Mouse (Mus musculus): ENCODE data around the gene Bbs5.

Gene Bbs5

GRCm38 (mm10) chr2:69646726-69647490 lies at the start of gene Bbs5:
Gene Bbs5, plus strand, starts transcription at chr2:69647171.
- CTCF ChIA-PET = interaction anchor here (0.6 kb wide), 1 partner anchor 142 kb away, joined by 8 read pairs; the partner anchor contains the start of gene Ccdc173

- CTCF ChIA-PET = interaction anchor here (0.6 kb wide), 1 partner anchor 46 kb away, joined by 3 read pairs; no protein-coding TSS in a partner anchor
These were observed 43.1 kb upstream of the Bbs5 start for GRCm38 (mm10) chr2:69603726-69604393.

- CTCF ChIA-PET = no interaction called here
These were observed 40.4 kb upstream of the Bbs5 start for GRCm38 (mm10) chr2:69606621-69607020.

DNA sequence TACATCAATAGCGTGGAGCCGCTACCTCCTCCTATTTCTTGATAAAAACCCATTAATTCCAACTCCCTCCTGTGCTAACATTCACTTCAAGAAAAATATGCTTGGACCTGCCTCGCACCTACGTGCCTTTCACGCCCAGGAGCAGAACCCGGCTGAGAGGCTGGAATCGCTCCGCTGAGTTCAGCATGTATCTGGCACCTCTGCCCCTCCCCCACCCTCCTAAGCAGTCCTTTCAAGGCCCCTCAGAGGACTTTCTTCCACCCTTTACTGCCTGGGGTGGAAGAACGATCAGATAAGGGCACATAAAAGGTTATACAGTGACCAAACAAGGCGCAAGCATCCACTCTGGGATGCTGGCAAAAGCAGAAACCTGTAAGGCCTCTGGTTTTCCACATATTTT lies 34.7 kb upstream of the Bbs5 start:
- CTCF ChIA-PET = no interaction called here

DNA sequence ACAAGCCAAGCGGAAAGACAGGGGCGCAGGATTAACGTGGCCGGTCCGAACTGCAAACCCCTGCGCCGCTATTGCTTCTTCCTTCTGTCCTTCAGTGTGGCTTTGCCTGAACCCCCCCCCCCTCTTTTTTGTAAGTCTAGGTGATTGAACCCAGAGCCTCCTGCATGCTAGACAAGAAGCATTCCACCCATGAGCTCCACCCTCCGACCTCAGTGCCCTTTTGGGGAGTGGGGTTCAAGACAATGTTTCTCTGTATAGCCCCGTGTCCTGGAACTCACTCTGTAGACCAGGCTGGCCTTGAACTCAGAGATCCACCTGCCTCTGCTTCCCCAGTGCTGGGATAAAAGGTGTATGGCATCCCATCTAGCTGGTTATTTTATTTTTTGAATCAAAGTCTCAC lies 34.3 kb upstream of the Bbs5 start:
- CTCF ChIA-PET = no interaction called here

GRCm38 (mm10) chr2:69613237-69613636 lies 33.7 kb upstream of the Bbs5 start:
- CTCF ChIA-PET = no interaction called here

DNA sequence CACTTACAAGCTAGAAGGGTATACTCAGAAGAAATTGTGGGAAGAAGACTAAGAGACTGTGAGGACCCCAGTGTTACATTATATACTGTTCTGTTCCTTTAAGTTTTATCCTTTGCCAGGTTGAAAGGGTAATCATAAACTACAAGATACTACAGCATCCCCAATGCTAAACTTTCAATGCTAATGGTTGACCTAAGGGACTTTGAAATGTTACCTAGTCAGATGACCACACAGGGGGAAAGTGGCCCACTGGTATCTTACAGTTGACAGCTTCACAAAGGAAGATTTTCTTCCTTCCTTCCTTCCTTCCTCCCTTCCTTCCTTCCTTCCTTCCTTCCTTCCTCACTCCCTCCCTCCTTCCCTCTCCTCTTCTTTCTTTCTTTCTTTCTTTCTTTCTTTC lies 28.6 kb upstream of the Bbs5 start:
- CTCF ChIA-PET = interaction anchor here (0.7 kb wide), 1 partner anchor 1918 kb away, joined by 10 read pairs; no protein-coding TSS in a partner anchor

DNA sequence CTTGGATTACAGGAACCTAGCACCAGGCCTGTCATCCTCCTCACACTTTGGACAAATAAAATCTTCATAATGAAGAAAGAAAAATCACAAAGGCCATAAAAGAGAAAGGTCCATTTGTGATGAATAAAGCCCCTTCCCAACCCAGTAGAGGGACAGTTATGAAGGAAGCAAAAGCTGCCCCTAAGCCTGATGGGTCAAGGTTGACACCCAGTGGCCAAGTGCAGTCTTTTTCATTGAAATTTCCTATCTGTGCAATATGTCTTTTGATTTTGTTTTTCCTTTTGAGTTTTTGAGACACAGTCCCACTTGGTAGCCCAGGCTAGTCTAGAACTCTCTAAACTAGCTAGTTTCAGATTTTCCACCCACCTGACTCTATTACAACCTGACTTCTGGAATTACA lies 27.7 kb upstream of the Bbs5 start:
- CTCF ChIA-PET = no interaction called here

DNA sequence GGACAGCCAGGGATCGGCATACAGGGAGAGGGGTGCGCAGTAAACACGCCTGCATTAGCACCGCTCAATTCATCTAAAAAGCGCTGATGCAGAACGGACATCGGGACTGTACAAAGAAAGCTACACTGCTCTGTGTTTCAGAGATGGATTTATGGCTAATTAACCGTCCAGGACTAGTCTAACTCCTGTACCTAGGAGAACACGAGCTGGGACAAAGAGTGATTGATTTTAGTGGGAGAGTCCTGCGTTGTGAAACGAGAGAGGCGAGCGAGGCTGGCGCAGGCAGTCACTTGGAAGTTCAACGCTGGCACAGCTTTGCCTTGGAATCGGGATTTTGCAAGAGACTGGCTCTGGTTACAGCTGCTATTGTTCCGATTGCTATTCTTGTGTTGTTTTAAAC lies 17.8 kb upstream of the Bbs5 start:
- CTCF ChIA-PET = no interaction called here

- CTCF ChIA-PET = no interaction called here
These were observed 17.1 kb upstream of the Bbs5 start for GRCm38 (mm10) chr2:69629914-69630313.

GRCm38 (mm10) chr2:69630792-69631191 lies 16.2 kb upstream of the Bbs5 start:
- CTCF ChIA-PET = interaction anchor here (0.7 kb wide), 1 partner anchor 31 kb away, joined by 3 read pairs; no protein-coding TSS in a partner anchor

GRCm38 (mm10) chr2:69631449-69631848 lies 15.5 kb upstream of the Bbs5 start:
- CTCF ChIA-PET = no interaction called here

GRCm38 (mm10) chr2:69635064-69635701 lies 11.8 kb upstream of the Bbs5 start:
- CTCF ChIA-PET = interaction anchor here (0.7 kb wide), 1 partner anchor 1925 kb away, joined by 7 read pairs; no protein-coding TSS in a partner anchor

- CTCF ChIA-PET = no interaction called here
These were observed 11.2 kb upstream of the Bbs5 start for GRCm38 (mm10) chr2:69635807-69636206.

- CTCF ChIA-PET = interaction anchor here (0.6 kb wide), 1 partner anchor 91 kb away, joined by 3 read pairs; no protein-coding TSS in a partner anchor
These were observed 9.0 kb upstream of the Bbs5 start for GRCm38 (mm10) chr2:69637989-69638388.

- CTCF ChIA-PET = no interaction called here
These were observed 6.9 kb upstream of the Bbs5 start for GRCm38 (mm10) chr2:69640100-69640499.

DNA sequence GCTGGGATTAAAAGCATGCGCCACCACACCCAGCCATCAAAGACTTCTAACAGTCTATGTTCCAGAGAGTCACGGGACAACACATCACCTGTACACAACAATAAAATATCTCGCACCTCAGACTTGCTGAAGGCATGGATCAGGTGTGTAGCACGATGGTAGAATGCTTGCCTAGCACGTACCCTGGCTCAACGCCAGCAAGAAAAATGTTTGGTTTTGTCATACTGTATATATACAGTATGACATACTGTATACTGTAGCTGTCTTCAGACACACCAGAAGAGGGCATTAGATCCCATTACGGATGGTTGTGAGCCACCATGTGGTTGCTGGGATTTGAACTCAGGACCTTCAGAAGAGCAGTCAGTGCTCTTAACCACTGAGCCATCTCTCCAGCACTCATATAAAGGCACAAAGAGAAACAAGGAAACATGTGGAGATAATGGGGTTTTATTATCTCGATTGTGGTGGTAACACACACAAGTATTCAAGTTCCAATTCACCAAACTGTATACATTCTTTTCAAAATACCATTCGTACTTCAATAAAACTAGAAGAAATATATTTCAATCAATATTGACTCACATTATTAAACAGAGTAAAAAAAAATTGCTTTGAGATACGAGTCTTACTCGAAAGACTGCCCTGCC lies 1.9 kb upstream of the Bbs5 start:
- CTCF ChIA-PET = interaction anchor here (0.6 kb wide), 1 partner anchor 134 kb away, joined by 6 read pairs; no protein-coding TSS in a partner anchor

- CTCF ChIA-PET = interaction anchor here (0.6 kb wide), 1 partner anchor 43 kb away, joined by 3 read pairs; no protein-coding TSS in a partner anchor
These were observed 2.7 kb downstream of the Bbs5 start for GRCm38 (mm10) chr2:69649716-69650115.

- CTCF ChIA-PET = no interaction called here
These were observed 12.4 kb downstream of the Bbs5 start for GRCm38 (mm10) chr2:69659326-69659725.

GRCm38 (mm10) chr2:69663827-69664476 lies 17.0 kb downstream of the Bbs5 start:
- CTCF ChIA-PET = no interaction called here

DNA sequence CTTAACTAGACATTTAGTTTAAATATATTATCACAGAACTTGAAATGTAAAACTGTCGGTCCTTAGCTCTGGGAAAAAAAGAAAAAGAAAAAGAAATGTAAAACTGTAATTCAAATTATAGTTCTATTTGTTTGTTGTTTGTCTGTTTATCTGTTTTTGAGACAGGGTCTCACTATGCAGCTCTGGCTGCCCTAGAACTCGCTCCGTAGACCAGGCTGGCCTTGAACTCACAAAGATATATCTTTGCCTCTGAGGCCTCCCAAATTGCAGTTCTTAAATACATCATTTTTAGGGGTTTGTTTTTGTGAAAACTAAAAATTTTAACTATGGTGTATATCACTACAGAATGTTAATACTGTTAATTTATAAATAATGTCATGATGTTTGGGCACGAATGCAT lies 20.7 kb downstream of the Bbs5 start:
- CTCF ChIA-PET = no interaction called here
